Mouse (Mus musculus): ENCODE measurements around the gene Sctr.
A peak's percentile ranks its signal among the peaks of the same experiment; 100 is the strongest.

The Sctr gene

GRCm38 (mm10) chr1:120027693-120028092, 21.0 kb downstream of the Sctr start:
- DNase-seq (ENCODE audit: low read depth in 2 of 2, low spot score in 2 of 2) = no peak

- no peak for DNase-seq (ENCODE audit: low read depth in 2 of 2, low spot score in 2 of 2)
These were observed 23.8 kb downstream of the Sctr start for GRCm38 (mm10) chr1:120030474-120030873.

- peak; percentile 47 to 53 for DNase-seq (ENCODE audit: low read depth in 2 of 2, low spot score in 2 of 2)
These were observed 26.2 kb downstream of the Sctr start for GRCm38 (mm10) chr1:120032804-120033468.

DNA sequence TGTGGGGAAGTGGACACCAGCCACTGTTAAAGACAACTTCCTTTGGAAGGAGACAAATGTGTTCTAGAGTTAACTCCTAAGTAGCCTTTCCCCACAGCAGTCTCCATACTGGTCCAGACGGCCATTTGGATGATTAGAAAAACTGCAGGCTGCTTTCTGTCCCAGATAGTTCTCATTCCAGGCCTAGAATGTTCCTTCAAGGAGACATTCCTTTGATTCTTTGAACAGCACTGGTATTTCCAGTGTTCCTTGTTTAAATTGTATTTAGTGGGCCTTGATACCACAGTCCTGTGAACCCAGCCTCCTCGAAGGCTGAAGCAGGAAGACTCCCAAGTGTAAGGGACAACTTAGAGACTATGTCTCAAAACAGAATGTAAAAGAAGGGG, 26.8 kb downstream of the Sctr start:
- DNase-seq (ENCODE audit: low read depth in 2 of 2, low spot score in 2 of 2) = no peak

DNA sequence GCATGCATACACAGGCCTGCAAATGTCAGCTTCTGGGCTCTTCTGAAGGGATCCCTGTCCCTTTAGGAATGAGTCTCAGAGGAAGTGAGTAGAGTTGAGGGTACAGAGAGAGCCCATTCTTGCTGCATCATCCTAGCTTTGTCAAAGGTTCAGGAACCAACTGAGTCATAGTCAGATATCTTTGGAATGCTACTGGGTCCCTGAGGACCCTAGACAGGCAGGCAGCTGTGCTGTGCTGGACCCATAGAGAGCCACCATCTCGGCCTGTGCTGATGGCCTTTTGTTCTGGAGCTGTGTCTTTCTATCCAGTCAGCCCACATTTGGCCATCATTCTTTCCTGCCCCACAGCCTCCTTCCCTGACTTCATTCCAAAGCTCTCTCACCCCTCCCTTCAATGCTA, 28.1 kb downstream of the Sctr start:
- DNase-seq (ENCODE audit: low read depth in 2 of 2, low spot score in 2 of 2) = no peak

- DNase-seq (ENCODE audit: low read depth in 2 of 2, low spot score in 2 of 2) = no peak
These were observed 28.9 kb downstream of the Sctr start for GRCm38 (mm10) chr1:120035456-120036034.

- DNase-seq (ENCODE audit: low read depth in 2 of 2, low spot score in 2 of 2) = no peak
These were observed 30.5 kb downstream of the Sctr start for GRCm38 (mm10) chr1:120037021-120037683.

DNA sequence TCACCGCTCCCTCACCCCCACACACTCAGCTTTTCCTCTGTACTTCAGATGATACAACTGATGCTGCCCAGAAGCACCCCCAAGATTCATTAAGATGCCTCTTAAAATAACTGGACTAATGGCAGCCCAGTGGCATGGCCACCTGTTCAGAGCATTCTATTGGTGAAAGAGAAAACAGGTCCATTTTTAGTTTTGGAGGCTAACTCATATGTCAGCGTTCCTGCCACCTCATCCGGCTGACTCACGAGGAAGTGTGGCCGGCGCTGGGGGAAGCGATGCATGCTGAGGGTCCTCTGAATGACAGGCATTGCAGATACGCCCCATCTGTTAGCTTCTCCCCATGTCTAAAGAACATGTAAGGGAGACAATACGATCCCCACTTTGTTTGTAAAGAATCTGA, 31.9 kb downstream of the Sctr start:
- DNase-seq (ENCODE audit: low read depth in 2 of 2, low spot score in 2 of 2) = no peak

GRCm38 (mm10) chr1:120042421-120042820, 35.7 kb downstream of the Sctr start:
- no peak for DNase-seq (ENCODE audit: low read depth in 2 of 2, low spot score in 2 of 2)

DNA sequence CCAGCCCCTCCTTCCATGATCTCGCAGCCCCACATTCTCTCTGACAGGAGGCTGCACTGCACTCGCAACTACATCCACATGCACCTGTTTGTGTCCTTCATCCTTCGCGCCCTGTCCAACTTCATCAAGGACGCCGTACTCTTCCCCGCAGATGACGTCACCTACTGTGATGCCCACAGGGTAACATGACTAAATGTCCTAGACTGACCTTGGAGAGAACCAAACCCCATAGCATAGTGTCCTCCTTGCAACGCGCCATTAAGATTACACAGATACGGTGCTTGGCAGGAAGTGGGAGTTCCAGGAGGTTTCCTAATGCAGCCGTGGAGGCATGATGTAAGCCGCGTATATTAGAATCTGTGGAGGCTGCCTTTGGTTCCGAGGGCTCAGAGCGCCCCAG, 37.9 kb downstream of the Sctr start:
- no peak for DNase-seq (ENCODE audit: low read depth in 2 of 2, low spot score in 2 of 2)

DNA sequence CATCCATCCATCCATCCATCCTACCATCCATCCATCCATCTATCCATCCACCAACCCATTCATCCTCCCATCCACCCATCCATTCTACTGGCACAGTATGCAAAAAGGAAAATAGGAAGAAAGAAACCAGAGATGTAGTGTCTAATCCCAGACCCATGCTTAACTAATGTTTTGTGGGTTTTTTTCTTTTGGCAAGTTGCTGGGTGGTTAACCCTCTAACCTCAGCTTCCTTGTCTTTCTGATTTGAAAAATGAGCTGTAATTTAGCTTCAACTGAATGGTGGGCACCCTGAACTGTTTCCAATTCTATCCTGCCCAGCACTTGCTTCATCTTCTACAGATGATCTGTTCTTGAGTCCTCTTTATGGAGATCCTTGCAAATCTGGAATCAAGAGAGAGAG, 40.6 kb downstream of the Sctr start:
- DNase-seq (ENCODE audit: low read depth in 2 of 2, low spot score in 2 of 2) = no peak

DNA sequence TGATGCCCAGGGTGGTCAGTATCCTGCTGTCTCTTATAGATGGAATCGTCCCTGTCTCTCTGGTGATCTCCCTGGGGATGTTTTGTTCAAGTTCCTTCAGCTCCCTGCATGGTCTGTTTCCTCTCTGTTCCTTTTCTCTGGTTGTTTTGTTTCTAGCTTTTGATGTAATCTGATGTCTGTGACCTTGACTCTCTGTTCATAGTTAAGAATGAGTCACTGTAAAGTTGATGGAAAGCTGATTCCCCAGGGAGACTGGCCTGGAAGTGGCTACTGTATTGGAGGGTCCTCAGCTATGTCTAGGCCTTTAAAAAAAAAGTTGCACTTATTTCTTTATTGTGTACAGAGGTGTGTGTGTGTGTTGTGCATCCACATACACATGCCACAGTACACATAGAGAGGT, 44.4 kb downstream of the Sctr start:
- no peak for DNase-seq (ENCODE audit: low read depth in 2 of 2, low spot score in 2 of 2)

DNA sequence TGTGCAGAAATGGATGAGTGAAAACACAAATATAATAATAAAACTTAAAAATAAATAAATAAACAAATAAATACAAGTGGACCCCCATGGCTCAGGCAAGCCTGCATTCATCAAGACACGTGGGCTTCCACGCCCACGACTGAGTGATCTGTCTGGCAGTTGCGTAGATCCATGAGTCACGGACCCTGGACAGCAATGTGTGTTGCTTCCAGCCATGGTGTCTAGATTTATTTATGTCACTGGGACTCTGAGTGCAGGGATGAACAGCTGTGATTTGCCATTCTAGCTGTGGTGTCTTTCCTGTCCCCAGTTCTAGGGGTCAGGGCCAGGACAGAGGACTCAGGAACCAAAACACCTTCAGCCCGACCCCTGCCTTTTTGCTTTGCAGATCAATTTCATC, 48.3 kb downstream of the Sctr start:
- DNase-seq (ENCODE audit: low read depth in 2 of 2, low spot score in 2 of 2) = no peak

GRCm38 (mm10) chr1:120055475-120055874, 48.8 kb downstream of the Sctr start:
- DNase-seq (ENCODE audit: low read depth in 2 of 2, low spot score in 2 of 2) = peak; percentile 29 to 57

- no peak for DNase-seq (ENCODE audit: low read depth in 2 of 2, low spot score in 2 of 2)
These were observed 49.5 kb downstream of the Sctr start for GRCm38 (mm10) chr1:120056236-120056635.

- peak in 1 of 2 experiments; percentile 32 for DNase-seq (ENCODE audit: low read depth in 2 of 2, low spot score in 2 of 2)
These were observed 50.4 kb downstream of the Sctr start for GRCm38 (mm10) chr1:120057044-120057443.

DNA sequence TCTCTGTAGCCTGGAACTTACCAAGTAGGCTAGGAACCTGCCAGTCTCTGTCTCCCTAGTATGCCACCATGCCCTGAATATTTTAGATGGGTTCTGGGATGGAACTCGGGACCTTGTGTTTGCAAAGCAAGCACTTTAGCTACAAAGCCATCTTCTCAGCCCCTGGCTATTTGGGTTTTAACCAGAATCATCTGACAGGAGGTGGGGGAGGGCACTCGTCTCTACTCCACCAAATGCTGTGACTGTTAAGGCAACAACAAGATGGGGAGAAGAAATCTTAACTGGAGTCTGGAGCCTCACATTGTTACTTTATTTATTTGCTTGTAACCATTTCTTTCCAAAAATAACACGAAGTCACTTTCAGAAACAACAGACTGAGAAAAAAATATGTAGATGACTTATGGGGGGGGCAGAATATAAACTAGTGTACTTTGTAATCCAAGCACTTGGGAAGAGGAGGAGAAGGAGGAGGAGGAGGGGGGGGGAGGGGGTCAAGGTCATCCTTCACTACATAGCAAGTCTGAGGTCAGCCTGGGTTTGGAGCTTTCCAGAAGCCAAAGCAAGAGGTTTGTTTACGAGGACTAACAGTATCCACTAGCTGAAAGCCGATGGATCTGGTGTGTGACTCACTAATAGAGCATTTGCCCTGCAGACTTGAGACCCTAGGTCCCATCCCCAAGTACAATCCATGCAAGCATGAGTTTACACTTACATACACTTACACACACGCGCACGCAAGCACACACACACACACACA, 51.2 kb downstream of the Sctr start:
- DNase-seq (ENCODE audit: low read depth in 2 of 2, low spot score in 2 of 2) = no peak

GRCm38 (mm10) chr1:120060687-120061086, 54.0 kb downstream of the Sctr start:
- no peak for DNase-seq (ENCODE audit: low read depth in 2 of 2, low spot score in 2 of 2)

GRCm38 (mm10) chr1:120062231-120062630, 55.5 kb downstream of the Sctr start:
- DNase-seq (ENCODE audit: low read depth in 2 of 2, low spot score in 2 of 2) = no peak

GRCm38 (mm10) chr1:120064036-120064682, 57.5 kb downstream of the Sctr start:
- no peak for DNase-seq (ENCODE audit: low read depth in 2 of 2, low spot score in 2 of 2)

DNA sequence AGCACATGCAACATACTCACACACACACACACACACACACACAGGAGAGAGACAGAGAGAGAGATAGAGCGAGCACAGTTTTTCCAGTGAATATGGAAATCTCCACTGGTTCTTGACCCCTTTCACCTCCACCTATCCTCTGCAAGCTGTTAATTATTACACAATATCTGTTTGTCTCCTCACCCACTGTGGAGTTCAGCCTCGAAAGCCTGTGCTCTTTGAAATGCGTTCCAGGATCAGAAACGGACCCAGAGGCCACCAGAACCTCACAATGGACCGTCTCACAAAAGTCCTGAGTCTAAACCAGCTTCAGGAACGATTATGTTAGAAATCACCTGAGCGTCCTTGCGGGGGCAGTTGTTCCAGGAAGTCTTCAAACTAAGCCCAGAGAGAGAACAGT, 59.5 kb downstream of the Sctr start:
- DNase-seq (ENCODE audit: low read depth in 2 of 2, low spot score in 2 of 2) = no peak

Data from CD8-positive naive resting alpha-beta T cell, adult 2 months (primary cell).